Mouse (Mus musculus) embryonic facial prominence, embryonic 13.5 days (tissue): ENCODE results near the gene Catsperd. TPM values are rescaled to one million over a fixed set of nuclear protein-coding genes. Genes with fewer than 3 reads are reported as not detected.
"Not testable (repeated sequence)": the region's sequence is repeated elsewhere in the genome, so short reads cannot be mapped to it uniquely, and the experiment has no call there.

Experiments
- ATAC-seq: fragments of 200-750 bp; cut with Nextera tagmentation; 2 replicates; pipeline ENCODE4 v1.8.0; 2017; ENCODE audit warnings: low read depth; ENCODE audit not compliant: insufficient number of reproducible peaks, insufficient read depth, low FRiP score, low TSS enrichment
- H3K27ac ChIP-seq: fragments of 300-500 bp; sonication (generic); 2 replicates; pipeline ENCODE4 v1.5.1; 2015; ENCODE audit warnings: moderate library complexity, mild to moderate bottlenecking, inconsistent platforms
- H3K27me3 ChIP-seq: fragments of 300-500 bp; sonication (generic); 2 replicates; pipeline ENCODE4 v1.6.1; 2015; ENCODE audit warnings: mild to moderate bottlenecking, inconsistent platforms
- H3K36me3 ChIP-seq: fragments of 300-500 bp; sonication (generic); 2 replicates; pipeline ENCODE4 v1.6.1; 2015; ENCODE audit warnings: mild to moderate bottlenecking, inconsistent platforms
- H3K4me1 ChIP-seq: fragments of 300-500 bp; sonication (generic); 2 replicates; pipeline ENCODE4 v1.6.1; 2015; ENCODE audit warnings: inconsistent platforms
- H3K4me2 ChIP-seq: fragments of 300-500 bp; sonication (generic); 2 replicates; pipeline ENCODE4 v1.6.1; 2015; ENCODE audit warnings: moderate library complexity, mild to moderate bottlenecking, inconsistent platforms
- H3K4me3 ChIP-seq: fragments of 300-500 bp; sonication (generic); 2 replicates; pipeline ENCODE4 v1.5.1; 2015; ENCODE audit warnings: mild to moderate bottlenecking, inconsistent platforms
- H3K9ac ChIP-seq: fragments of 300-500 bp; sonication (generic); 2 replicates; pipeline ENCODE4 v1.6.1; 2015; ENCODE audit warnings: mild to moderate bottlenecking, inconsistent platforms
- H3K9me3 ChIP-seq: fragments of 300-500 bp; sonication (generic); 2 replicates; pipeline ENCODE4 v1.6.1; 2016; ENCODE audit warnings: inconsistent platforms
- WGBS: fragments of 180-500 bp; shearing (Covaris S2); methylation state at CpG from one replicate; pipeline ENCODE4 v1.1.7; 2015; ENCODE audit warnings: mixed read lengths; 5-methylcytosine and 5-hydroxymethylcytosine counted together
- polyA plus RNA-seq: library from polyadenylated mRNA; unstranded; fragments of >200 nt; fragmentation: Nextera tagmentation; extraction: Ambion mirVana; gene quantifications from 2 replicates; pipeline ENCODE4 v1.2.1, GENCODE M21; 2015

The Catsperd gene
- polyA plus RNA-seq, 1 experiment from 2014 or later = 0.66 TPM

GRCm38 (mm10) chr17:56629800-56630781 is 2.1 kb downstream of the Catsperd start:
- not testable (repeated sequence) for H3K9ac ChIP-seq, H3K36me3 ChIP-seq, H3K4me3 ChIP-seq, H3K27me3 ChIP-seq, ATAC-seq, H3K27ac ChIP-seq, H3K4me2 ChIP-seq, H3K9me3 ChIP-seq
- 88% methylated on average over 27 of the region's 27 CpGs for WGBS
- peaks cover 20% of the 10 kb centered on the region for H3K4me1 ChIP-seq

DNA sequence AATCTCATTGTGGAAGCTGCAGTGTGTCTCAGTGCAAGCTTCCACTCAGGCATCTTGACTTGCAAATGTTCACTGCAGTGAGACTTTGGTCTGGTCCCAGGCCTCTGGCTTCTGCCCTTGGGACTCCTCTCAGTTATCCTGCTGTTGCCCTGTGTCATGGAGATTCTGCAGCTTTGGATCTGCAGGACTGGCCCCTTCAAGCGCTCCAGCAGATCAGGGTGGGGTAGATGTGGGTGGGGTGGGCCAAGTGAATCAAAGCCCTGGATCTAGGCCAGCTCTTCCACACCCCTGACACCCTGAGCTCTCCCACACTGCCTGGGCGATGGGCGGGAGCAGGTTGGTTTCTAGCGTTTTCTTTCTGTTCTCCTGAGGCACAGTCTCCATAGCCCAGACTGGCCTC is 3.9 kb downstream of the Catsperd start:
- H3K36me3 ChIP-seq = no peaks in the 10 kb centered on the region
- 54% methylated on average over 4 of the region's 4 CpGs for WGBS
- no peak overlapping the region for H3K4me3 ChIP-seq
- no peak overlapping the region for H3K9ac ChIP-seq
- H3K27me3 ChIP-seq = no peaks in the 10 kb centered on the region
- no peaks in the 10 kb centered on the region for H3K9me3 ChIP-seq
- no peak for ATAC-seq
- peaks cover 9% of the 10 kb centered on the region for H3K4me1 ChIP-seq
- no peak overlapping the region for H3K4me2 ChIP-seq
- no peak overlapping the region for H3K27ac ChIP-seq

GRCm38 (mm10) chr17:56634023-56634422 is 6.1 kb downstream of the Catsperd start:
- Histone ChIP-seq H3K9ac (no peak overlapping the region), H3K4me3 (no peak overlapping the region), H3K27ac (no peak overlapping the region), H3K36me3 (no peaks in the 10 kb centered on the region), H3K27me3 (no peaks in the 10 kb centered on the region), H3K4me2 (no peak overlapping the region), H3K9me3 (no peaks in the 10 kb centered on the region), H3K4me1 (no peaks in the 10 kb centered on the region)
- no peak for ATAC-seq
- 83% methylated on average over 6 of the region's 6 CpGs for WGBS

DNA sequence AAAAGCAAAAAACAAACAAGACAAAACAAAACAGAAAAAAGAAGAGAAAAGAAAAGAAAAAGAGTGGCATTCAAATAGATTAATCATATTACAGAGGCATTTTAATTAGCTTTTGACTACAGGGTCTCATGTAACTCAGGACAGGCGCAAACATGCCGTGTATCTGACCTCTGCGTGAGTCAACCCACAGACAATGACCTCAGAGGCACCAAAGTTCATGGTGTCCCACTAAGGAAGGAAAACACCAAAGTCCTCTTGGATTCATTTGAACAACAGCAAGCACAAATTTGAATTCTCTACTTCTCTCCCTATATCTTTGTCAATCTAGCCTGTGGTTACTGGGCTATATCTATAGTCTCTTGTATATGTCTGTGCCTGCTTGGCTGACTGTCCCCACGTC is 15.3 kb downstream of the Catsperd start:
- H3K27me3 ChIP-seq = no peaks in the 10 kb centered on the region
- H3K4me2 ChIP-seq = no peak overlapping the region
- 78% methylated on average over 4 of the region's 4 CpGs for WGBS
- H3K36me3 ChIP-seq = no peaks in the 10 kb centered on the region
- H3K9ac ChIP-seq = no peak overlapping the region
- no peak for ATAC-seq
- H3K4me3 ChIP-seq = no peak overlapping the region
- H3K4me1 ChIP-seq = no peaks in the 10 kb centered on the region
- no peaks in the 10 kb centered on the region for H3K9me3 ChIP-seq
- H3K27ac ChIP-seq = no peak overlapping the region

DNA sequence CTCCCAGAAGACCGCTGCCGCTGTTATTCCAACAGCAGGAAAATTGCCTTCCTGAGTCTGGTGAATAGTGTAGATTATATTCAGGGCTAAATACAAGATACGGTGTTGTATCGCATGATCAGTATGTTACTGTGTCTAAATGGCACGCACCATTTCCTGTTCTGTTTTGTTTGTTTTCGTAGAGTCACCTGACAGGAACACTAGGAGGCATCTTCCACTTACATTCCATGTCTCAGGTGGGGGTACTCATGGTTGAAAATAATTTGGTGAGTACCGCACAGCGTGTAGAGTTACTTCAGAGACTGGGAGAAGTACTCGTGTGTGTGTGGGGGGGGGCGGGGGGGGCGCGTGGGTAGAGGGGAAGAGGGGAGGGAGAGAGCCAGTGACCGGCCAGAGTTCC is 19.6 kb downstream of the Catsperd start:
- Histone ChIP-seq H3K4me2 (no peak overlapping the region), H3K27me3 (no peaks in the 10 kb centered on the region), H3K36me3 (no peaks in the 10 kb centered on the region), H3K4me1 (no peaks in the 10 kb centered on the region), H3K4me3 (no peak overlapping the region), H3K27ac (no peak overlapping the region), H3K9ac (no peak overlapping the region), H3K9me3 (no peaks in the 10 kb centered on the region)
- no peak for ATAC-seq
- 59% methylated on average over 11 of the region's 13 CpGs for WGBS

DNA sequence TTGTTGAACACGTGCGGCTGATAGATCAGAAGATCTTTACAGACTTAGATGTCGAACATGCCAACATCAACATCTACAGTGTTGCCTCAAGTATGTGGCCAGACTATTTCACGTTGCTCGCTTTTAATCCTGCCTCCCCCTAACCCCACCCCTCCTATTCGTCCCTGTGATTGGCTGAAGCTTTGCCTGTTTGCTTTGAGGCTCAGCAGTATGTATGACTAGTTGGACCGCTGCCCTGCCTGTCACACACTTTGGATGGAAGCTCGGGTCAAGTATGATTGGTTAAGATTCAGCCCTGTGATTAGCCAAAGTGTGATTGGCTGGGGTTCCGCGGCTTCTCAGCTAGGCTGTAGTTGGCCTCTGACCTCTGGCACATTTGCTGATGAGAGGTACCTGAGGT is 23.9 kb downstream of the Catsperd start:
- no peak for ATAC-seq
- H3K4me1 ChIP-seq = no peaks in the 10 kb centered on the region
- no peak overlapping the region for H3K27ac ChIP-seq
- 34% methylated on average over 10 of the region's 10 CpGs for WGBS
- no peak overlapping the region for H3K4me2 ChIP-seq
- H3K9ac ChIP-seq = no peak overlapping the region
- no peaks in the 10 kb centered on the region for H3K9me3 ChIP-seq
- H3K4me3 ChIP-seq = no peak overlapping the region
- no peaks in the 10 kb centered on the region for H3K36me3 ChIP-seq
- H3K27me3 ChIP-seq = no peaks in the 10 kb centered on the region

DNA sequence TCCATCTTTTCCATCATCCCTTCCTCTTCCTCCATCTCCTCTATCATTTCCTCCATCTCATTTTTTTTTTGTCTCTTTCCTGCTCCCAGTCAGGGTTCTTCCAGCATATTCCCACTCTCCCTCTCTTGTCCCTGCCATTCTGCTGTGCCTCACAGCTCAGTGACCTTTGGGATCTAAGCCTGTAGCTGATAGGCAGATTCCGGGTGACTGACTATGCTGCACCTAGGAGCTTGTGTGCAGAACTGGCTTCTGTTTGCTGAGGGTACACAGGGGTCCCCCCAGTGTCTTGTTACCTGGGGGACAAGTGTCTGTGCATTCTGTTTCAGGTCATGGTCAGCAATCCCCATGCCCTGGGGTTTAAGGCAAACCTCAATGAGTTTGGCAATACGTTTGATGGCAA is 26.8 kb downstream of the Catsperd start:
- no peak overlapping the region for H3K4me2 ChIP-seq
- ATAC-seq = no peak
- no peaks in the 10 kb centered on the region for H3K36me3 ChIP-seq
- WGBS = 76% methylated on average over 2 of the region's 2 CpGs
- H3K4me1 ChIP-seq = no peaks in the 10 kb centered on the region
- H3K27me3 ChIP-seq = no peaks in the 10 kb centered on the region
- H3K9ac ChIP-seq = no peak overlapping the region
- H3K27ac ChIP-seq = no peak overlapping the region
- H3K9me3 ChIP-seq = no peaks in the 10 kb centered on the region
- H3K4me3 ChIP-seq = no peak overlapping the region

- H3K4me1 ChIP-seq = no peaks in the 10 kb centered on the region
- no peaks in the 10 kb centered on the region for H3K27me3 ChIP-seq
- no peaks in the 10 kb centered on the region for H3K9me3 ChIP-seq
- H3K27ac ChIP-seq = no peak overlapping the region
- no peak overlapping the region for H3K4me3 ChIP-seq
- no peak overlapping the region for H3K4me2 ChIP-seq
- no peaks in the 10 kb centered on the region for H3K36me3 ChIP-seq
- 82% methylated on average over 3 of the region's 3 CpGs for WGBS
- no peak overlapping the region for H3K9ac ChIP-seq
- no peak for ATAC-seq
Measured at GRCm38 (mm10) chr17:56655311-56655710, 27.4 kb downstream of the Catsperd start.

GRCm38 (mm10) chr17:56656171-56656570 is 28.2 kb downstream of the Catsperd start:
- no peak overlapping the region for H3K27ac ChIP-seq
- WGBS = 77% methylated on average over 6 of the region's 6 CpGs
- H3K36me3 ChIP-seq = no peaks in the 10 kb centered on the region
- H3K9ac ChIP-seq = no peak overlapping the region
- H3K27me3 ChIP-seq = no peaks in the 10 kb centered on the region
- H3K4me3 ChIP-seq = no peak overlapping the region
- no peak for ATAC-seq
- H3K4me1 ChIP-seq = no peaks in the 10 kb centered on the region
- H3K4me2 ChIP-seq = no peak overlapping the region
- no peaks in the 10 kb centered on the region for H3K9me3 ChIP-seq

- WGBS = 57% methylated on average over 3 of the region's 3 CpGs
- Histone ChIP-seq H3K4me3 (peak overlapping the region; percentile 15; the same call in 1 of the 2 replicates), H3K4me2 (peak overlapping the region; percentile 41), H3K36me3 (no peaks in the 10 kb centered on the region), H3K4me1 (peaks cover 15% of the 10 kb centered on the region; the same call in 1 of the 2 replicates), H3K27ac (no peak overlapping the region), H3K27me3 (peaks cover 15% of the 10 kb centered on the region), H3K9ac (0 out of 2 replicates have a peak overlapping the region, but pooled peaks have one; percentile 55), H3K9me3 (no peaks in the 10 kb centered on the region)
- ATAC-seq = no peak
Measured at GRCm38 (mm10) chr17:56663659-56664058, 35.7 kb downstream of the Catsperd start.

DNA sequence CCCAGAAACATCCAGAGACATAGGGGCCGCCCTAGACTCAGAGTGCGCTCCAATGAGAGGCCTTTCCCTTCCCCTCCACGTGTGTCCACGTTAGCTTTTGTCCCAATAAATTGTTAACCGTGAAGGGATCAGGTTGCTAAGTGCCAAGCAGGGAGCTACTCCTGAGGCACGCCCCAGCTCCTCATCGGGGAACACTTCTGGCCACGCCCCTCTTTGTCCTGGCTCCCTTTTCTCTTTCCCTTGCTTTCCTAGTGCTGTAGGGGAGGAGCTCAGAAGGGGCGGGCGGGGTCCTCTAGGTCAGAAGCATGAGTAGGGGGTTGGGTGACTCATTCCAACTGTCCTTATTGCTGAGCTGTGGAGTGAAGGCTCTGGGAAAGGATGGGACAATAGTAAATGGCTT is 36.4 kb downstream of the Catsperd start:
- peak; percentile 48; the same call in 1 of the 2 replicates for ATAC-seq
- H3K9me3 ChIP-seq = no peaks in the 10 kb centered on the region
- peak overlapping the region; percentile 41 for H3K4me2 ChIP-seq
- H3K9ac ChIP-seq = 0 out of 2 replicates have a peak overlapping the region, but pooled peaks have one; percentile 55
- 4% methylated on average over 10 of the region's 10 CpGs for WGBS
- no peaks in the 10 kb centered on the region for H3K36me3 ChIP-seq
- peaks cover 15% of the 10 kb centered on the region for H3K27me3 ChIP-seq
- peaks cover 15% of the 10 kb centered on the region; the same call in 1 of the 2 replicates for H3K4me1 ChIP-seq
- no peak overlapping the region for H3K27ac ChIP-seq
- peak overlapping the region; percentile 15; the same call in 1 of the 2 replicates for H3K4me3 ChIP-seq

DNA sequence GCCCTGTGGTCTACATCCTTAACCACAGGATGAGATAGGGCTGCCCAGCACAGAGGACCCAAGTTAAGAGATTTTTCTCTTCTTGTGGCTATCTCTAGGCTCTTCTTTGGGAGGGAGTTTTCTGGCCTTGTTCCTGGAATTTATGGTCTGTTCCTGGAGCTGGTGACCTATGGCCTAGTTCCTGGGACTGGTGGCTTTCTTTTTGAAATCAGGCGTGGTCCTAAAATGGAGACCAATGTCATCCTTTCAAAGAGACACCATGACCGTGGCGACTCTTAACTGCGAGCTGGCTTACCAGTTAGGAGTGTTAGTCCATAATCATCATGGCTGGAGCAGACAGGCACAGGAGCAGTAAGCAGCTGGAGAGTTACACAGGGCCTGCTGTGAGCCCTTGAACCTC is 38.4 kb downstream of the Catsperd start:
- H3K4me3 ChIP-seq = no peak overlapping the region
- H3K36me3 ChIP-seq = no peaks in the 10 kb centered on the region
- ATAC-seq = no peak
- no peaks in the 10 kb centered on the region for H3K9me3 ChIP-seq
- 87% methylated on average over 4 of the region's 4 CpGs for WGBS
- H3K9ac ChIP-seq = no peak overlapping the region
- peaks cover 15% of the 10 kb centered on the region for H3K27me3 ChIP-seq
- no peak overlapping the region for H3K4me2 ChIP-seq
- H3K4me1 ChIP-seq = peaks cover 15% of the 10 kb centered on the region; the same call in 1 of the 2 replicates
- no peak overlapping the region for H3K27ac ChIP-seq
